Mouse (Mus musculus): ENCODE measurements around the gene Slc4a4. TPM values are rescaled to one million over a fixed set of nuclear protein-coding genes. Genes with fewer than 3 reads are reported as not detected.

Gene Slc4a4
- polyA plus RNA-seq, 1 experiment = 53.7 TPM

- TF ChIP-seq CTCF (IDR thresholded peaks at IDR 0.05; ENCODE audit: extremely low read depth, insufficient read depth, low read length) = no peak
- TF ChIP-seq POLR2A (IDR thresholded peaks at IDR 0.05; ENCODE audit: extremely low read depth, insufficient read depth, low read length) = no peak
- H3K4me3 ChIP-seq (ENCODE audit: insufficient read depth, low read length) = no peak overlapping the region
- H3K27ac ChIP-seq (ENCODE audit: insufficient read depth, low read length) = no peak overlapping the region
- peaks cover 2% of the 10 kb centered on the region; the same call in 1 of the 2 replicates for H3K4me1 ChIP-seq (ENCODE audit: control insufficient read depth, insufficient read depth, low read length)
These were observed 149.5 kb downstream of the Slc4a4 start for GRCm38 (mm10) chr5:89036147-89036546.

DNA sequence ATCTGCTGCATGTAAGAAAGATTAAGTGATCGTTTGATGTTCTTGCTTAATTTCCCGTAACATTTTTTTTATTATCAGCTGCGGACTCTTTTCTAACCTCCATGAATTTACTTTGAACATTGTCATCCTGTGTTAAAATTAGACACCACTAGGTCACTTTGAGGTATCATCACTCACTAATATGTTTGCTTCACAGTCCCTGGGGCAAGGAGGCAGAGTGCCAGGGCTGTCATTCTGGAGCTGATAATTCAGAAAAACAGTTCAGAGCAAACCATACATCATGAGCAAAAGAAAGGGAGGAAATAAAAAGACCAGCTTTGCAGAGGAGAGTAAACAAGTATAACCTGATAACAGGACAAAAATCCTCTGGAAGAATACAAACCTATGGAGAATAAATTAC, 154.2 kb downstream of the Slc4a4 start:
- Histone ChIP-seq H3K27ac (ENCODE audit: insufficient read depth, low read length) (no peak overlapping the region), H3K4me1 (ENCODE audit: control insufficient read depth, insufficient read depth, low read length) (peaks cover 2% of the 10 kb centered on the region; the same call in 1 of the 2 replicates), H3K4me3 (ENCODE audit: insufficient read depth, low read length) (no peak overlapping the region)
- no peak for TF ChIP-seq CTCF (IDR thresholded peaks at IDR 0.05; ENCODE audit: extremely low read depth, insufficient read depth, low read length)
- no peak for TF ChIP-seq POLR2A (IDR thresholded peaks at IDR 0.05; ENCODE audit: extremely low read depth, insufficient read depth, low read length)

DNA sequence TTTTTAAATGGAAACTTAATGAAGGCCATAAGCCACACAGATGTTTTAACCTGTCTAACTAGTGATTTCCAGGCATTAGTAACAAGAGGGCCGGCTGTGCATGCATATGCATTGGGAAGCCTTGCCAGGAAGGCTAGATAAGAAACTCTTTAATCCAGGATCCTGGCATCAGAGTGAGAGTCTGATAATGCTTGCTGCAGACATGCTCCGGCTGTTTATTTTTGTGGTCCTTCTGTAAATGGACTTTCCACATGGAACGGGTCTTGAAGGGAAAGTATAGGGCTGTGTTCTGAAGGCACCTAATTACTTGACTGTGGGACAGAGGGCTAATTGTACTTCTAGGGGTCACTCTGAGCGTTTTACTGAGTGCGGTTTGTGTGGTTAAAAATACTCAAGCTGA, 157.2 kb downstream of the Slc4a4 start:
- Histone ChIP-seq H3K4me3 (ENCODE audit: insufficient read depth, low read length) (no peak overlapping the region), H3K27ac (ENCODE audit: insufficient read depth, low read length) (no peak overlapping the region), H3K4me1 (ENCODE audit: control insufficient read depth, insufficient read depth, low read length) (peaks cover under 1% of the 10 kb centered on the region)
- TF ChIP-seq POLR2A (IDR thresholded peaks at IDR 0.05; ENCODE audit: extremely low read depth, insufficient read depth, low read length) (no peak), CTCF (IDR thresholded peaks at IDR 0.05; ENCODE audit: extremely low read depth, insufficient read depth, low read length) (no peak)

- no peak for TF ChIP-seq POLR2A (IDR thresholded peaks at IDR 0.05; ENCODE audit: extremely low read depth, insufficient read depth, low read length)
- TF ChIP-seq CTCF (IDR thresholded peaks at IDR 0.05; ENCODE audit: extremely low read depth, insufficient read depth, low read length) = no peak
- Histone ChIP-seq H3K27ac (ENCODE audit: insufficient read depth, low read length) (no peak overlapping the region), H3K4me3 (ENCODE audit: insufficient read depth, low read length) (no peak overlapping the region), H3K4me1 (ENCODE audit: control insufficient read depth, insufficient read depth, low read length) (peaks cover 2% of the 10 kb centered on the region)
These were observed 158.2 kb downstream of the Slc4a4 start for GRCm38 (mm10) chr5:89044801-89045200.

DNA sequence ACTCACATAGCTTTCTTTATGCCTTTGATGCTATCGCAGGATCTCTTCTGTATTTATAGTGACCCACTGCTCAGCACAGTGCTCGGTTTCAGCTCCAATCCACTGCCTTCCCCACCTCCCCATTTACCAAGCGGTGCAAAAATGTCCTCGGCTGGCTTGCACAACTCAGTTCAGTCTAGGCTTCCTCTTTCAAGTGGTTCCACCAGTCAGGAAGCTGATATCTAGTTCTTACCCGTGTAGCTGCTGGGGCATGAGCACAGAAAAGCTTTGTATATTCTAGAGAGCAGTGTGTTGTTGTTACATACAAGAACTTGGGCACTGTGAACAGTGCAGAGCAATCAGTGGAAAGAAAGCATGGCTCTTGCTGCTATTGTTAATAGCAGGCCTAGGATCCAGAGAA, 165.0 kb downstream of the Slc4a4 start:
- H3K4me3 ChIP-seq (ENCODE audit: insufficient read depth, low read length) = no peak overlapping the region
- H3K27ac ChIP-seq (ENCODE audit: insufficient read depth, low read length) = no peak overlapping the region
- H3K4me1 ChIP-seq (ENCODE audit: control insufficient read depth, insufficient read depth, low read length) = peaks cover 3% of the 10 kb centered on the region
- no peak for TF ChIP-seq CTCF (IDR thresholded peaks at IDR 0.05; ENCODE audit: extremely low read depth, insufficient read depth, low read length)
- TF ChIP-seq POLR2A (IDR thresholded peaks at IDR 0.05; ENCODE audit: extremely low read depth, insufficient read depth, low read length) = no peak

- Histone ChIP-seq H3K4me1 (ENCODE audit: control insufficient read depth, insufficient read depth, low read length) (peaks cover 3% of the 10 kb centered on the region), H3K4me3 (ENCODE audit: insufficient read depth, low read length) (no peak overlapping the region), H3K27ac (ENCODE audit: insufficient read depth, low read length) (no peak overlapping the region)
- TF ChIP-seq POLR2A (IDR thresholded peaks at IDR 0.05; ENCODE audit: extremely low read depth, insufficient read depth, low read length) (no peak), CTCF (IDR thresholded peaks at IDR 0.05; ENCODE audit: extremely low read depth, insufficient read depth, low read length) (no peak)
These were observed 165.6 kb downstream of the Slc4a4 start for GRCm38 (mm10) chr5:89052230-89052629.

GRCm38 (mm10) chr5:89055656-89056055, 169.0 kb downstream of the Slc4a4 start:
- no peak overlapping the region for H3K27ac ChIP-seq (ENCODE audit: insufficient read depth, low read length)
- H3K4me1 ChIP-seq (ENCODE audit: control insufficient read depth, insufficient read depth, low read length) = peaks cover 1% of the 10 kb centered on the region; the same call in 1 of the 2 replicates
- H3K4me3 ChIP-seq (ENCODE audit: insufficient read depth, low read length) = no peak overlapping the region
- TF ChIP-seq CTCF (IDR thresholded peaks at IDR 0.05; ENCODE audit: extremely low read depth, insufficient read depth, low read length) (no peak), POLR2A (IDR thresholded peaks at IDR 0.05; ENCODE audit: extremely low read depth, insufficient read depth, low read length) (no peak)

DNA sequence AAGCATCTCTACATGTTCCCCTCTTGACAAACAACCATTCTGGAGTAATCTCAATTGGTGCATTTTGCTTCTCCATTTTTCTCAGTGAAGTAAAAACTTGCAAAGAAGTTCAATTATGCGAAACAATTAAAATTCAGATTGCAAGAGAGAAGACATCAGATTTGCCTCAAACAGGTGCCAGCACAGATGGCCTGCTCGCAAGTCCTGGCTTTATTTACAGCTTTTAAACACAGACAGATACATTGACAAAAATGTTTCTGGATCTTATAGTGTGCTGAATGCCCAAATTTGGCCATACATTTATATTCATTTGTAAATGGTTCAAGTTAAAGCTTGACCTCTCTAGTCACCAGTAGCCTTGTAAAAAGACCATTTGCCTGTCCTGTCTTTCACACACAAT, 169.8 kb downstream of the Slc4a4 start:
- TF ChIP-seq CTCF (IDR thresholded peaks at IDR 0.05; ENCODE audit: extremely low read depth, insufficient read depth, low read length) (no peak), POLR2A (IDR thresholded peaks at IDR 0.05; ENCODE audit: extremely low read depth, insufficient read depth, low read length) (no peak)
- Histone ChIP-seq H3K4me1 (ENCODE audit: control insufficient read depth, insufficient read depth, low read length) (peaks cover 1% of the 10 kb centered on the region; the same call in 1 of the 2 replicates), H3K27ac (ENCODE audit: insufficient read depth, low read length) (no peak overlapping the region), H3K4me3 (ENCODE audit: insufficient read depth, low read length) (no peak overlapping the region)

- H3K4me3 ChIP-seq (ENCODE audit: insufficient read depth, low read length) = no peak overlapping the region
- TF ChIP-seq CTCF (IDR thresholded peaks at IDR 0.05; ENCODE audit: extremely low read depth, insufficient read depth, low read length) = no peak
- no peak for TF ChIP-seq POLR2A (IDR thresholded peaks at IDR 0.05; ENCODE audit: extremely low read depth, insufficient read depth, low read length)
- no peaks in the 10 kb centered on the region for H3K4me1 ChIP-seq (ENCODE audit: control insufficient read depth, insufficient read depth, low read length)
- H3K27ac ChIP-seq (ENCODE audit: insufficient read depth, low read length) = no peak overlapping the region
These were observed 174.5 kb downstream of the Slc4a4 start for GRCm38 (mm10) chr5:89061097-89061496.

DNA sequence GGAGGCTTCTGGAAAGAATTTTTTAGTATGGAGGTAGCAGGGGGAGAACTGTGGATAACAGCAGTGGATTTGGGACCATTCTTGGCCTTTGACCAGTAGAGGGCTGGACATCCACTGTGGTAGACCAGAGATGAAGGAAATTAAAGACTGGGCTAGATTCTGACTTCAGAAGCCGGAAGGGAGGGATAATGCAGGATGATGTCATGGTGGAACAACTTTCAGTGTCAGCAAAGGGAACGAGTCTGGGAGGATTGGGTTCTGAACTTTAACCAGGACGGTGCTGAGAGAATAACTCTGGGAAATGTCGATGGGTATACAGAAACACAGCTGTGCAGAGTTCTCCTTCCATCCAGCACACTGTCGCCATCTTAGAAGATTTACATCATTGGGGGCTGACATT, 175.7 kb downstream of the Slc4a4 start:
- Histone ChIP-seq H3K27ac (ENCODE audit: insufficient read depth, low read length) (no peak overlapping the region), H3K4me1 (ENCODE audit: control insufficient read depth, insufficient read depth, low read length) (no peaks in the 10 kb centered on the region), H3K4me3 (ENCODE audit: insufficient read depth, low read length) (no peak overlapping the region)
- TF ChIP-seq CTCF (IDR thresholded peaks at IDR 0.05; ENCODE audit: extremely low read depth, insufficient read depth, low read length) = no peak
- TF ChIP-seq POLR2A (IDR thresholded peaks at IDR 0.05; ENCODE audit: extremely low read depth, insufficient read depth, low read length) = no peak
